Mouse (Mus musculus) G1E-ER4 (cell line): ENCODE measurements at regions not wholly inside any gene's neighbourhood (a gene's known extent, or its start where the extent isn't known, plus 50 kb on each side); places are given as distances from the start of the nearest gene placed in this dataset.

Experiments
- GATA1 ChIP-seq: IDR thresholded peaks from one replicate; pipeline ENCODE4 v1.8.0; 2012; ENCODE audit warnings: low read length, inconsistent platforms

DNA sequence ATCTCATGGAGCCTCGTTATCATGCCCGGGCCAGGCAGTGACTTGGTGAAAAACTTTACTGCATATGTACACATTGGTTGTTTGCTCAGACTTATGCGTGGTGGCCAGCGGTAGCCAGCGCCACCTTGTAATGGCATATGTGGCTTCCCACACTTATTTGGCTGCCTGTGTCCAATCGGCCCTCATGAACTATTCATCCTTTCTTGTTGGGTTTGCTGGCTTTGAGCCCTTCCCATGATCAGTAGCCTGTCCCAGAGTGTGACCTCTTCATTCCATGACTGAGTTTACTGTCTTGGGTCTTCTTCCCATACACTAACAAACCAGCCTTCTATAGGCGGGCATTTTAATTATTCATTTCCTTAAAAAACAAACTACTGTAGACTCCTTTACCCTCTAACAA lies 361.9 kb downstream of the Etnk1 start:
- TF ChIP-seq GATA1 = no peak

- no peak for TF ChIP-seq GATA1
These were observed 363.6 kb downstream of the Etnk1 start for GRCm38 (mm10) chr6:143530372-143531224.

GRCm38 (mm10) chr6:143531477-143531876 lies 364.5 kb downstream of the Etnk1 start:
- no peak for TF ChIP-seq GATA1

GRCm38 (mm10) chr6:143532380-143532779 lies 365.4 kb downstream of the Etnk1 start:
- no peak for TF ChIP-seq GATA1

GRCm38 (mm10) chr6:143535265-143535664 lies 368.2 kb downstream of the Etnk1 start:
- TF ChIP-seq GATA1 = no peak

DNA sequence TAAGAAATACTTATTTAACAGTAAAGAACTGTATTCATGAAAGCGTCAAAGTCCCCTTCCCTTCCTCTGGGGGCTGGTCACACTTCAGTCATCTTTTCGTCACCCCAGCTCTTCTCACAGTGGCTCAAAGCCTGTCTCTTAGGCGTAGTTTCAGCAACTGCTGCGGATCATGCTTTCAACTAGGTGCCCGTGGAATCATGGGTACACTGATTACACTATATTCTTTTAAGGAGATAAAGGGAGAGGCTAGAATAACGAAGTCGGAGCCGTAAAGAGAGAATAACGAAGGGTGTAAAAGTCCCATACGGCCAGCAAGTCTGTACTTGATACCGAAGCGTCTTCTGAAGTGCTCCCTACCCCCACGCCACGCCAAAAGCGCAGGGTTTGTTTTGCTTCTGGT lies 368.7 kb downstream of the Etnk1 start:
- no peak for TF ChIP-seq GATA1

DNA sequence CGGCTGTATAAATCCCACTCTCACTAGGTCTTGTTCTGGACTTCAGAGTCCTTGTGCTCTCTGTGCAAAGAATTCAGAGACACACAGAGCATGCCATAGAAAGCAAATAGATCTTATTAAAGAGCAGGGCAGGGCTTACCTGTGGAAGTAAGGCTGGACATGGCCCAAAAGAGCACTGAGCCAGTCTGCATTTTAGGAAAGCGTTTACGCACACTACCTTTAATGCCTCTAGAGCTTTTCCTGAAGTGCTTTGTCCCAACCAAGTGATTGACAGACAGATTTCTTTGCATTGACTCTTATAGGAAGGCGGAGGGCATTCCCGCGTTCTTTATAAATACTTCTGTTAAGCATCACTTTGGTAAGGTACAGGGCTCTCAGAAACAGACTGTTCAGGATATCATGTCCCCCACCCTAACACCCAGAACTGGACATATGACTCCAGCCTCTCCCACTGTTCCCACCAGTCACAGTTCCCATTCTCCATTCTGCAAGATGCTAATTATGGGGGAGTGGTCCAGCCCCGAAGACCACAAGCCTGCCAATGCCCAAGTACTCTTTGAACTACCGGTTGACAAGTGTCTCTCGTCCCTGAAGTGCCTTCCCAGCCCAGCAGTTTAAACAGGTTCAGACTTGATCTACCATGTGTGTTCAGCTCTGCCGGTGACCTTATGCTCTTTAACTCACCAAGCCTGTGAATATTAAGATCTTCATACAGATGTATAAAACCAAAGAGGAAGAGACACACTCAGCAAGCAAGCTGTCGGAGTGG lies 369.7 kb downstream of the Etnk1 start:
- TF ChIP-seq GATA1 = no peak

DNA sequence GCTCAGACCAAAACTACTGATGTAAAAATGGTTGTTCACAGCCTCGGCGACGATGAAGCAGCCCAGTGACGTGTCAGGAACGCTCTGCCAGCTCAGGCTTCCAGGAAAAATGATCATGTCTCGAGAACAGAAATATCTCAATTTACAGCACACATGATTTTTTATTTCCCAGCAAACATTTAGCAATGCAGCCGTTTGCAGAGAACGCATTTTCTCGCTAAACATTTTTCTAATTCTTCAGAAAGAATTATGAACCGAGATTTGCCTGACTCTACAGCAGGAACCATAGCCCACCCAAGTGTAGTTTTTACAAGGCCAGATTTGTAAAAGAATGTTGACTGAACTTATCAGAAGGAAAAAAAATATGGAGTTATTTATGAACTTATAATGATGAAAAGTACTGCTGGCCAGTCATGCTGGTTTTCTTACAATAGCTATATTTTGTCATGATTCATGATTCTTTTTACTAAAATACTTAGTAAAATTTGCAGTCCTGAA lies 380.4 kb downstream of the Etnk1 start:
- TF ChIP-seq GATA1 = no peak

GRCm38 (mm10) chr6:143554946-143555345 lies 387.9 kb downstream of the Etnk1 start:
- no peak for TF ChIP-seq GATA1

- no peak for TF ChIP-seq GATA1
These were observed 391.2 kb downstream of the Etnk1 start for GRCm38 (mm10) chr6:143558046-143558884.

DNA sequence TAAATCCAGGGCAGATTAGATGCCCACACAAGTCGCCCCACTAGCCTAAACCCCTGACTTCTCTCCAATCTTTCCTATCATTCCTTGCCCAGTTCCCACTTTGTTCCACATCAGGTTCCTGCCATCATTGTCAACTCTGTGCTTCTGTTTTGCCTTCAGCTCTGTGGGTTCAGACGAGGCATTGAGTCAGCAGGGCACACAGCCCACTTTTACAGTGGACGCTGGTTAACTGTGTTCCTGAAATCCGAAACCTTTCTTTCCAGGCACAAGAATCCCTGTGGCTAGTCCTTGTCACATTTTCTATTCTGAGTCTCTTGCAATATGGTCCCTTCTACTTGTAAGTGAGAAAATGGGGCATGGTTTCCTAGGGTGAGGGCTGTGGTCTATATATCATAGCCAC lies 392.3 kb downstream of the Etnk1 start:
- no peak for TF ChIP-seq GATA1

- TF ChIP-seq GATA1 = no peak
These were observed 394.5 kb downstream of the Etnk1 start for GRCm38 (mm10) chr6:143561316-143562088.

DNA sequence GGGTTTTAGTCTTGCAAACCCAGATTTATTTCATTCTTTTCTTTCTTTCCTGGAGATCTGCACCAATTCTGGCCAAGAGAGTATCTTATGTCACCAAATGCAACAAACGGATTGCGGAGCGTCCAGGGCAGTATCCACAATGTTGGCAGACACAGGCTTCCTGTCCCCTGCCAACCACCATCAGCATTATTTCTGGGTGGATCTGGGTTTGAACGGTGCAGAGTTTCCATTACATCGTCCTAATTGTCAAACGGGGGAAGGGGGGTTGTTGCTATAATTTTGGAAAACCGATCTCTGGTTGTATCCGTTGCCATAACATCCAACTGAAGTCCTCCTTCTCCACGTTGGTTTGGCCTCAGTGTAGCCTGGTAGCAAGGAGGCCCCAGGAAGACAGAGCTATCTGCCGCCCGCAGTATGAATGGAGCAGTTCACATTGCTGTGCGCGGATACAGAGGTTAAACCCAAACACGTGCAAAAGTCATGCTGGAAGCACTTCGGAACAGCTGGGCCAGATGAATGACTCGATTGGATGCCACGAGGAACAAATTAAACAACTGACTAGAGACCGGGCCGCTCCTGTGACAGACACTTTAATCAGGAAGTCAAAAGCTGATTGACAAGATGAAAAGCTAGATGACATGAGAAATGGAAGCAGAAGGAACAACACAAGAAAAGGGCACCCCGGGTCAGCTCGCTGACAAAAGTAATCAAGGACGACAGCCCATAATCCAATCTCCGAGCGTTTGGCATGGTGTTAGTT lies 404.5 kb downstream of the Etnk1 start:
- TF ChIP-seq GATA1 = no peak

GRCm38 (mm10) chr6:143579223-143579622 lies 412.2 kb downstream of the Etnk1 start:
- no peak for TF ChIP-seq GATA1
